Mouse (Mus musculus): Measurements from ENCODE around the gene Fut11.

The Fut11 gene

GRCm38 (mm10) chr14:20718443-20718842 is 23.7 kb downstream of the Fut11 start:
- DNase-seq (ENCODE audit: low spot score): no peak

DNA sequence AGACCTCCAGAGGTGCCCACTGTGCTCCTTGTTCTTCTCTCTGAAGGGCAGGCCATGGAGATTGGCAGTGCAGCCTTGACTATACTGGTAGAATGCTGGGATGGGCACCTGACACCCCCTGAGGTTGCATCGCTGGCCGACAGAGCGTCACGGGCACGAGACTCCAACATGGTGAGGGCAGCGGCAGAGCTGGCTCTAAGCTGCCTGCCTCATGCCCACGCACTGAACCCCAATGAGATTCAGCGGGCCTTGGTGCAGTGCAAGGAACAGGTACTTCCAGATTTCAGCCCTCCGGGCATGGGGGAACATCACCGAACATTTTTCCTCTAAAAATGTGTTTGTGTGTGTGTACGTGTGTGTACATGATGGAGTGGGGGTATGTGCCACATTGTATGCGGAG is 25.0 kb downstream of the Fut11 start:
- no peak for DNase-seq (ENCODE audit: low spot score)

DNA sequence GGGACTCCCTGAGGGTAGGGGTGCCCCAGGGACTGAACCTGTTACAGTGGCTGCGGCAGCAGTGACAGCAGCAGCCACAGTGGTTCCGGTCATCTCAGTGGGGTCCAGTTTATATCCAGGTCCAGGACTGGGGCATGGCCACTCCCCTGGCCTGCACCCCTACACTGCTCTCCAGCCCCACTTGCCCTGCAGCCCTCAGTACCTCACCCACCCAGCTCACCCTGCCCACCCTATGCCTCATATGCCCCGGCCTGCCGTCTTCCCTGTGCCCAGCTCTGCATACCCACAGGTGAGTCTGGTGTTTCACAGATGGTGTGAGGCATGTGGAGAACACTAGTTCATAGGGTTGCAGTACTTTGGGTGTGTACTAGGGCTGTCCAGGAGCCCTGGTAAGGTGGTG is 26.6 kb downstream of the Fut11 start:
- no peak for DNase-seq (ENCODE audit: low spot score)

DNA sequence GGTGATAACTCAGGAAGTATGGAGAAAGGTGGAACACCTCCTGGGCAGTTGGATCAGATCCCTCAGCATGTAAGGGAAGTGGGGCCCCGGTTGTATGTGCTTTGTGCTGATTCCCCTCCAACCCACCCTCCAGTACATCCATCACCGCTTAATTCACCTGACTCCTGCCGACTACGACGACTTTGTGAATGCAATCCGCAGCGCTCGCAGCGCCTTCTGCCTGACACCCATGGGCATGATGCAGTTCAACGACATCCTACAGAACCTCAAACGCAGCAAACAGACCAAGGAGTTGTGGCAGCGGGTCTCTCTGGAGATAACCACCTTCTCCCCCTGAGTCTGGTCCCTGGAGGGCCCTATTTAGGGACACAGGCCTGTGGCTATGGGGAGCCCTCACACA is 28.2 kb downstream of the Fut11 start:
- no peak for DNase-seq (ENCODE audit: low spot score)

DNA sequence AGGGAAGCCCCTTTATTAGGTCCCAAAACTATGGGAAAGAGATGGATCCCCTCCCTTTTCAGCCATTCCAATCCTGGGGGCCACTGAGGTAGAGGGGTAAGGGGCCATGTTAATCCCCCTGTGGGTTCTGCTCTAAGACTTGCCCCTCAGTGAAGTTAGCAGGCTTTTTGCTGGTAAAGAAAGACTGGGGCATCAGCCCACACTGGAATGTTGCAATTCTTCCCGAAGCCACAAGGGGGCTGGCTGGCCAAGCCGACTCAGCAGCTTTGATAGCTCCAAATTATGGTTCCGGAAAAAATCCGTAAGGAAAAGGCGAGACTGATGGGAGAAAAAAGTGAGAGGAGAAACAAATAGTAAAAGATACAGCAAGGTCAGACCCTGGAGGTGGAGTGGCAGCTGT is 29.3 kb downstream of the Fut11 start:
- DNase-seq (ENCODE audit: low spot score): peak; percentile 37

DNA sequence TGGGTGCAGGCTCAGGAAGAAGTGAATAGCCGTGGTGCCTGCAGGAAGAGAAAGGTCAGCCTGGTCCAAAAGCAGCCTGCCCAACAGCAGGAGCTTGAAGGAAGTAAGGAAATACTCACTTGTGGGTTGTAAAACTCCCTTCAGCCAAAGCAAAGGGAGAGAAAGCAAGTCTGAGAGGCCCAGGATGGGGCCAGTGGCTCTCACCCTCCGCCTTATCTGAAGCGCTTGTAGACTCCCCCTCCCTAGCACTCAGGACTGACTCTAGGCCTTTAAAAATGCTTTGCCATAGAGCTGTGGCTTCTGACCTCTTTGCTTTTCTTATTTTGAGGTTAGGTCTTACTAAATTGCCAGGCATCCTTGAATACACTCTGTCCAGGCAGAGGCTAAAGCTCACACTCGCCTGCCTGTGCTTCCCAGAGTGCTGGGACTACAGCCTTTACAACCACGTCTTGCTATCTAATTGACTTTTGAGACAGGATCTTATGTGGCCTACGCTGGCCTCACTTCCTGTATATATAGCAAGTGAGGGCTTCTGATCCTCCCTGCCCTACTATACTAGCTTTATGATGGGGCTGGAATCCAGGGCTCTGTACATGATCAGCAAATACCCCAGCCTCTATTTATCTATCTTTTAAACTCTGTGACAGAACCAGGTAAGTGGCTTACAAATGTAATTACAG is 31.0 kb downstream of the Fut11 start:
- no peak for DNase-seq (ENCODE audit: low spot score)

- no peak for DNase-seq (ENCODE audit: low spot score)
Observed at GRCm38 (mm10) chr14:20729871-20730270, 35.1 kb downstream of the Fut11 start.

GRCm38 (mm10) chr14:20730853-20731602 is 36.3 kb downstream of the Fut11 start:
- no peak for DNase-seq (ENCODE audit: low spot score)

DNA sequence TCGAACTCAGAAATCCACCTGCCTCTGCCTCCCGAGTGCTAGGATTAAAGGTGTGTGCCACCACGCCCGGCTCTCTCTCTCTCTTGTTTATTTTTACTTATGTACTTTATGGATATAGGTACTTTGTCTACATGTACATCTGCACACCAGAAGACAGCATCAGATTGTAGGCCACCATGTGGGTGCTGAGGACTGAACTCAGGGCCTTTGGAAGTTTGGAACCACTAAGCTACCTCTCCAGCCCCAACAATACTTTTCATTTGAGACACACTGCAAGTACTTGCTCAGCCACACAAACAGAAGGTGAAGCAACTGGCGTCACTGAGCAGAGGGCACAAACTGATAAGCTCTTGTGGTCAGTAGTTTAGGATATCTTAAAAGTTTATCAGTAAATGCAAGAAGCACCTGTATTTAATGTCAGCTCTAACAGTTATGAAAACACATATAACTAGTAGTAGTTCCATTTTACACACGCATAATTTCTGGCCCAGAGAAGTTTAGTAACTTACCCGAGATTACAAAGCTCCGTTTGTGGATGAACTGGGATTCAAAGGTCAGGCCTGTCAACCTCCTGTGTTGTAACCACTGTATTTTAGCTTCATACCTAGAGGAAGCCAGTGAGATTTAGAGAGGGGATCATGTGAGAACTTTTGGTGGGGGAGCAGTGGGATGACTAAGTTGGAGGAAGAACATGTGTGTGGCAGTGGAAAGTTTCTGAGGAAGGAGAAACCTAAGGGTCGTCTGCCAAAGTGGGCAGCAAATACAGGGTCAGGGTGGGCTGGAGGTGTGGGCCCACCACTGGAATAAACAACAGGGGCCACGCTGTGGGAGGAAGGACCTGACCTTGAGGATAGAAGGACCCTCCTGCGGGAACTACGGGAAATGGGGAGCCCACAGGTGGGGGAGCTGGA is 38.5 kb downstream of the Fut11 start:
- DNase-seq (ENCODE audit: low spot score): no peak

GRCm38 (mm10) chr14:20733952-20734774 is 39.4 kb downstream of the Fut11 start, which contains the start of gene Ndst2:
TSS of gene Ndst2 (minus strand) at chr14:20734562.
- peak; percentile 62 for DNase-seq (ENCODE audit: low spot score)

- no peak for DNase-seq (ENCODE audit: low spot score)
Observed at GRCm38 (mm10) chr14:20735052-20735451, 40.3 kb downstream of the Fut11 start.

- no peak for DNase-seq (ENCODE audit: low spot score)
Observed at GRCm38 (mm10) chr14:20735892-20736390, 41.2 kb downstream of the Fut11 start.

DNA sequence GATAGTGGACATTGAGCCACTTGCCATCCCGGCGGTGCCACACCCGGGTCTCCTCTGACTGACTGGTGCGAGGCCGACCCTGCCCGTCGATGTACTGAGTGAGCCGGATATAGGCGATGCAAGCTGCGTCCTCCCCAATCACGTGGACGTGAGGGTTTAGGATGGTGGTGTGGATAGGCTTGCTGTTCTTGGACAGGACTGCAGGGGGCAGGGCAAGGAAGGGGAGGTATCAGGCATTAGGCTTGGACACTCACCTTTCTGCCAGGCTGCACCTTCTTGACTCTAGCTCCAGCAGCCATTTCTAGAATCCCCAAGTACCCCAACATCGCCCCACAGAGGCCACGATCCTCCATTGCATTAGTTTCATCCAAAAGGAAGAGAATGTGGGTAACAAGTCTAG is 42.5 kb downstream of the Fut11 start:
- DNase-seq (ENCODE audit: low spot score): no peak

DNA sequence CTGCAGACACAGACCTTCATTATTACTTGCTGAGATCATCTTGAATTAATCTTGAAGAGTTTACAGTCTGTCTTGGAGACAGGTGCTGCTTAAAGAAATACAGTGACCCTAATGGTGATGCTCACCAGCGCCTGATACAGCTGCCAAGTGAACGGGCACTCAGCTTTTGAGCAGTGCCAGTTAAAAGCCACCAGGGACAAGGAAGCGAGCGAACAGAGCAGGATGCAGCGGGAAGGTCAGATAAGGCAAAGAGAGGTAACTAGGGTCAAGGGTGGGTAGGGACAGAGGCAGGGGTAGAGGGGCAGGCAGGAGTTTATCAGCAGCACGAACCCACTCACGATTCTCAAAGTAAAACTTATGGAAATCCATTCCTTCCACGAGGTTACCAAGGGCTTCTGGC is 43.7 kb downstream of the Fut11 start:
- DNase-seq (ENCODE audit: low spot score): no peak

GRCm38 (mm10) chr14:20741301-20741700 is 46.5 kb downstream of the Fut11 start:
- DNase-seq (ENCODE audit: low spot score): no peak

DNA sequence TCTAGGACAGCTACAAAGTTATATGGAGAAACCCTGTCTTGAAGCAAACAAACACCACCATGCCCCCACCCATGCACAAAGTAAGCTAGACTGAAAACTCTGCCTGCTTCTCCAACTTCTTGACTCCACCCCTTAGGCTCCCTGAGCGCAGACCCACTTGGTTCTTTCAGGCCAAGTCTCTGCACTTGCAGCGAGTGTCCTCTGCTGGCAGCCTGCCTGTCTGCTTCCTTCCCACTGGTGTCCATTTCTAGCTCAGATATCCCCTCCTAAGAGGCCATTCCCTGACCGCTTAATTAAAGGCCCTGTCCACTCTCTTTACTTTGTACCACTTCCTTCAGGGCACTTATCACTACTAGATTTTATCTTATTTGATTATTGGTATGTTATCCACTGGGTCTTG is 48.8 kb downstream of the Fut11 start:
- no peak for DNase-seq (ENCODE audit: low spot score)

GRCm38 (mm10) chr14:20746935-20747334 is 52.2 kb downstream of the Fut11 start:
- no peak for DNase-seq (ENCODE audit: low spot score)

DNA sequence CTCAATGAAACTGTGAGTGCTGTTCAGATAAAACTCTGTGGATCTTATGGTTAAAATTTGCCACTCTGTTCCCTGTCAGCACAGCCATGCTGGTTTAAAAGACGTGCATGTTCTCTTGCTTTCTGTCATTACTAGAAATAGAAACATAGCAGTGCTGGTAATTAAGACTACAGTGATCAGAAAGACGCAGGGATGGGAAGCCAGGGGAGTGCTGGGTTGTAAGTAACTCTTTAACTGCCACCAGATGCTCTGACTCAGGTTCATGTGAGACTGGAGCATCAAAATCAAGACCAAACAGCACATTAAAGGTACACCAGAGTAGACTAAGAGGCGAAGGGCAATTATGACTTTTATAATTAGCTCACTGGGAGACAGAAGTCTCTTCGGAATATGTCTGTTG is 53.6 kb downstream of the Fut11 start:
- no peak for DNase-seq (ENCODE audit: low spot score)

- DNase-seq (ENCODE audit: low spot score): no peak
Observed at GRCm38 (mm10) chr14:20749494-20750051, 54.8 kb downstream of the Fut11 start.

DNA sequence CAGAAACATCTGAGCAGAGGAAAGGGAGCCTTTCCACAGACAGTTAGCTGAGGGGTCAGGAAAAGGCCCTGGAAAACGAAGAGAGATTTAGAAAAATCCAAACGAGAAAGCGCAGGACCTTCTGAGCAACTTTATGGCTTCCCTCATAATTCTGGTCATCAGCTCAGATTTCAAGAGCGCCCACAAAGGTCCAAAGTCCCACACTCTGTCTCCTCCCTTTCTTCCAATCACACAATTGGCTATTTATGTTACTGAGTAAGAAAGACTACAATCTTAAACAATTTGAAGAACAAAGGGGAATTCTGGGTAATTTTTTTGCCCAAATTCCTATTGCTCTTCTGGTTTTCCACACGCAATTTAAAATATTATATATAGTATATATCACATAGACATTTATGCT is 55.7 kb downstream of the Fut11 start:
- DNase-seq (ENCODE audit: low spot score): no peak
